Mouse (Mus musculus): ENCODE results near the gene Snx19.

Snx19 gene

GRCm38 (mm10) chr9:30426882-30427632 is at the start of gene Snx19:
TSS of gene Snx19 (plus strand) at chr9:30427108.
- DNase-seq (ENCODE audit: low spot score) = peak; percentile 88

GRCm38 (mm10) chr9:30400771-30401170 is 26.1 kb upstream of the Snx19 start:
- DNase-seq (ENCODE audit: low spot score) = no peak

- no peak for DNase-seq (ENCODE audit: low spot score)
Measured at GRCm38 (mm10) chr9:30422940-30423339, 4.0 kb upstream of the Snx19 start.

- DNase-seq (ENCODE audit: low spot score) = no peak
Measured at GRCm38 (mm10) chr9:30425178-30425577, 1.7 kb upstream of the Snx19 start.

GRCm38 (mm10) chr9:30428231-30428630 is 1.3 kb downstream of the Snx19 start:
- no peak for DNase-seq (ENCODE audit: low spot score)

GRCm38 (mm10) chr9:30430447-30430846 is 3.5 kb downstream of the Snx19 start:
- no peak for DNase-seq (ENCODE audit: low spot score)

- no peak for DNase-seq (ENCODE audit: low spot score)
Measured at GRCm38 (mm10) chr9:30431909-30432308, 5.0 kb downstream of the Snx19 start.

- no peak for DNase-seq (ENCODE audit: low spot score)
Measured at GRCm38 (mm10) chr9:30433914-30434313, 7.0 kb downstream of the Snx19 start.

- no peak for DNase-seq (ENCODE audit: low spot score)
Measured at GRCm38 (mm10) chr9:30435902-30436585, 9.1 kb downstream of the Snx19 start.

GRCm38 (mm10) chr9:30438505-30438904 is 11.6 kb downstream of the Snx19 start:
- DNase-seq (ENCODE audit: low spot score) = no peak

GRCm38 (mm10) chr9:30441761-30442160 is 14.9 kb downstream of the Snx19 start:
- no peak for DNase-seq (ENCODE audit: low spot score)

- DNase-seq (ENCODE audit: low spot score) = no peak
Measured at GRCm38 (mm10) chr9:30445232-30446085, 18.6 kb downstream of the Snx19 start.

GRCm38 (mm10) chr9:30446126-30446525 is 19.2 kb downstream of the Snx19 start:
- DNase-seq (ENCODE audit: low spot score) = no peak

- no peak for DNase-seq (ENCODE audit: low spot score)
Measured at GRCm38 (mm10) chr9:30448459-30448858, 21.6 kb downstream of the Snx19 start.

- DNase-seq (ENCODE audit: low spot score) = no peak
Measured at GRCm38 (mm10) chr9:30449862-30450261, 23.0 kb downstream of the Snx19 start.

GRCm38 (mm10) chr9:30450834-30451233 is 23.9 kb downstream of the Snx19 start:
- no peak for DNase-seq (ENCODE audit: low spot score)

GRCm38 (mm10) chr9:30454527-30454926 is 27.6 kb downstream of the Snx19 start:
- DNase-seq (ENCODE audit: low spot score) = no peak

GRCm38 (mm10) chr9:30456250-30456649 is 29.3 kb downstream of the Snx19 start:
- DNase-seq (ENCODE audit: low spot score) = no peak

GRCm38 (mm10) chr9:30460501-30460900 is 33.6 kb downstream of the Snx19 start:
- no peak for DNase-seq (ENCODE audit: low spot score)

GRCm38 (mm10) chr9:30464661-30465060 is 37.8 kb downstream of the Snx19 start:
- no peak for DNase-seq (ENCODE audit: low spot score)

GRCm38 (mm10) chr9:30480043-30480442 is 53.1 kb downstream of the Snx19 start:
- DNase-seq (ENCODE audit: low spot score) = no peak

- DNase-seq (ENCODE audit: low spot score) = peak; percentile 77
Measured at GRCm38 (mm10) chr9:30480464-30480863, 53.6 kb downstream of the Snx19 start.

GRCm38 (mm10) chr9:30482116-30482515 is 55.2 kb downstream of the Snx19 start:
- DNase-seq (ENCODE audit: low spot score) = no peak

Measured in urinary bladder, postnatal 10 days (tissue).